Mouse (Mus musculus): ENCODE results near the gene Gpc4.

DNA sequence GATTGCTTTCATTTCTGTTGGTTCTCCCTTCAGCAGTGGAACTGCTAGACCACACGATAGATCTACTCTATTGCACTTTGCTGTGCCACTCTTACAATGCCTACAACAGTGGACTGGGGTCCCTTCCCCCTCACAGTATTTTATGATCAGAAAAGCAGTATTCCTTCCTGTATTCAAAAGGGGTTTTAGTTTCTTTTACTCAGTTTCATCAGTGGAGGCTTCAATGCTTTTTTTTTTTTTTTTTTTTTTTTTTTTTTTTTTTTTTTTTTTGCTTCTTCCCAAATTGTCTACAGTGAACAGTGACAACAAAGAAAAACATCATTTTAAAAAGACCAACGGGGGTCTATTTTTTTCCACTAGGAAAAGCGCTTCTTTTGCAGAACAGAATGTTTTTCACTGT lies 81.5 kb downstream of the Gpc4 start:
- no peak for TF ChIP-seq POLR2A (IDR thresholded peaks at IDR 0.05; ENCODE audit: extremely low read depth, insufficient read depth, low read length)
- TF ChIP-seq CTCF (IDR thresholded peaks at IDR 0.05; ENCODE audit: extremely low read depth, insufficient read depth, low read length) = no peak
